Mouse (Mus musculus) bone marrow macrophage, adult 2 months (primary cell): ENCODE results near the gene Adra1b.

Experiments used
- CTCF ChIP-seq: IDR thresholded peaks from 2 replicates; pipeline ENCODE4 v1.5.1; 2012; ENCODE audit warnings: low read depth, mild to moderate bottlenecking, low read length, moderate library complexity
- POLR2A ChIP-seq: IDR thresholded peaks from 2 replicates; pipeline ENCODE4 v1.6.1; 2012; ENCODE audit warnings: mild to moderate bottlenecking, low read depth, low read length, borderline replicate concordance

- TF ChIP-seq POLR2A (no peak), CTCF (no peak)
Observed at GRCm38 (mm10) chr11:43919492-43920055, 18.6 kb upstream of the Adra1b start.
